Mouse (Mus musculus): ENCODE results near the gene Dhx38.

Dhx38 gene

DNA sequence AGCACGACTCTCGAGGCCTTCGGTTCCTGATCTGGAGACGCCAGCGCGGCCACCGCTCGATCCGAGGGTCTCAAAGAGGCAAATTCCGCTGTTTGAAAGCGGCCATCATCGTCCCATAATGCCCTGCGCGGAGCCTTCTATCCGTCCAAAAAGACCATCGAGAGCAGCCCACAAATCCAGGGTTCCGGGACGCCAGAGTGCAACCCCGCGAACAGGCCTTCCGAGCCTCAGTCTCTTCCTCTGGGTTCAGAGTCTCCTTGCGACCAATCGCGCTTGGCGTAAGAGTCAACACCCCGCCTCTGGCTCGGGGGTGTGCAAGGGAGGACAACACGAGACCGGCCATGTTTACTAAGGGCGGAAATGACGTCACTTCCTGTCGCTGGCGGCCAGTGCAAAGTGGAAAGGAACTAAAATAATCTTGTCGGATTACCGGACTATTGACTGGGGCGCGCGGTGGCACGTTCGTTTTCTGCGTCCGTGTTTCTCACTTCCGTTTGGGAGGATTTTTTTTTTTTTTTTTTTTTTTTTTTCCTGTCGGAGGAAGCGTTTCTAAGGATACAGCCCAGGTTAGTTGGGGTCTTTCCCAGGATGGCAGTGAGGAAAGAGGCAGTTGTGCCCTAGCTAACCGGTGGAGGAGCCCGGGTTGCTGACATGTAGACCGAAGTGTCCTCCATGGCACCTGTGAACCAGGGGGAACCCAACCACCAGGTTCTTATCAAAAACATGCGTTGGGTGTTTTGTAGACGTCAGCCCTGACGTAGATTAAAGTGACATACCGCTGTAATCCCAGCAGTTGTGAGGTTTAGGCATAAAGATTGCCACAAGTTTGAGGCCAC, at the start of gene Dhx38, which contains the start of gene Txnl4b:
TSS of gene Dhx38 (minus strand) at position 364 of the 836 bp plus-strand sequence.
TSS of gene Txnl4b (plus strand) at position 395 of the 836 bp plus-strand sequence.
- DNase-seq (ENCODE audit: low read depth), result peak; percentile 100

DNA sequence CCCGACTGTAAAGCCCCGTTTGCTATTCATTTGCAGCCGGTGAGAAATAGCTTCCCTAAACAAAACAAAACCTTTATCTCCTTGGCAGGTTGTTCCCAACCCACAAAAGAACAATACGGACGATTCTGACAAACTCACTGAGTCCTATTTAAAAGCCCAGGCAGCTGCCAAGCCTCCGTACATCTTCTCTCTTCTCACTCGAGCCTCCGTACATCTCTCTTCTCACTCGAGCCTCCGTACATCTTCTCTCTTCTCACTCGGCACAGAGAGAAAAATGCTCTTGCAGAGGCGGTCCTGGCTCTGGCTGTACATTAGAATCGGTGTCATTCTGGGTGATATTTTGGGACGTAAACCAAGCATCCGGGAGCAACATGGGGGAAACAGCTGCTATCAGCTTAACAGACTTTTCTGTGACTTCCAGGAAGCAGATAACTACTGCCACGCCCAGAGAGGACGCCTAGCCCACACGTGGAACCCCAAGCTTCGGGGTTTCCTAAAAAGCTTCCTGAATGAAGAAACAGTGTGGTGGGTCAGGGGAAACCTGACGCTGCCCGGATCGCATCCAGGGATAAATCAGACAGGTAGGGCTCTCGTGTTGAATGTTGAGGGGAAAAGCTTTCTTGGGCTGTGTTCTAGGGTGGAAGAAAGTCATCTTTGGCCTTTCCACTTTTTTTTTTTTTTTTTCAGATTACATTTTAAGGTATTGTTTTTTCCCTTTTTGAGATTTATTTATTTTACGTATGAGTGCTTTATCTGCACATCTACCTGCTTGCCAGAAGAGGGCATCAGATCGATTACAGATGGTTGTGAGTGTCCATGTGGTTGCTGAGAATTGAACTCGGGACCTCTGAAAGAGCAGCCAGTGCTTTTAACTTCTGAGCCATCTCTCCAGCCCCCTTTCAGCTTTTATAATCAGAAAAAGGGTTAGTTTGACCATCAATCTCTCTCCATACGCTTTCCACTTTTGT, 48.9 kb upstream of the Dhx38 start, which contains the start of gene Pkd1l3:
TSS of gene Pkd1l3 (plus strand) at position 275 of the 968 bp plus-strand sequence.
- DNase-seq (ENCODE audit: low read depth), result peak; percentile 69

DNA sequence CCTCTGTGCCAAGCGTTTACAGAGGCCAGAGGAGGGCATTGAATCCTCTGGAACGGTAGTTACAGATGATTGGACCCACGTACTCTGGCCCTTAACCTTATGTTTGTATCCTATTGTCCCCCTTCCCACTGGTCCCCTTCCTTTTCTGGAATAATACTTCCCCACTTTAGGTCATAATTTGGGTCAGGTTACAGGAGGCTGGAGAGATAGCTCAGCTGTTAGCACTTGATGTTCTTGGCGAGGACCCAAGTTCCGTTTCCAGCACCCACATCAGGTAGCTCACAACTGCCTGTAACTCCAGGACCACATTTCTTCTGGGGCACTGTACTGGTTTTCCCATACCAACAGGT, 43.5 kb upstream of the Dhx38 start:
- no peak for DNase-seq (ENCODE audit: low read depth)

DNA sequence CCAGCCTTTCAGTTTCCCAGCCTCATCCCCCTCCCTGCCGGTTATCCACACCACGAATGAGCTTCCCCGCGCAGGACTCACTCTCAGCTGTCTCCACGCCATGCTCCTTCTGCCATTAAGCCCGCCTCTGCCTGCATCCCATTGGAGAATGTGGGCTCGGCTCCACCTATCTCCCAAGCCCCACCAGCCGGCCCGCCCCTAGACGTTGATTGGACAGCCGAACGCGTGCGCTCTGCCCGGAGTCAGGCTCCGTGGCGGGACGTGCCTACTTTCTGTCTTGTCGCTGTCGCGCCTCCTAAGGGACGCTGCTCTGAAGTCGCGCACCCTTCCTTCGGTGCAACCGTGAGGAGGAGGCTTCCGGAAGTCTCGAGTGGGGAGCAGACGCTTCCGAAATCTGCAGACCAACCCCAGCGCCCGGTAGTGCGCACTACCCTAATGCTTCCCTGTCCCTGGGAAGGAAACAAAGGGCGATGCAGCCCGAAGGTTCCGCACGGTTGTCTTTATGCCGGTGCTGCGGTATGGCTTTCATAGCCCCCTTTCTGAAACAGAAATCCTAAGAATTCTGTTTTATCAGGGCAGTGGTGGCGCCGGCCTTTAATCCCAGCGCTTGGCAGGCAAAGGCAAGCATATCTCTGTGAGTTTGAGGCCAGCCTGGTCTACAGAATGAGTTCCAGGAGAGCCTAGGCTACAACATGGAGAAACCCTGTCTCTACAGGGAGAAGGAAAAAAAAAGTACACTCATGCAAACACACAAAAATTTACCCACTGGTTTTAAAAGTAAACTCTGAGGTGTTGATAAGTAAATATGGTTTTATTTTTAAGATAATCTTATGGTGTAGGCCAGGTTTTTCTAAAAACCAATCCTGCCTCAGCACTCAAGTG, 42.9 kb upstream of the Dhx38 start, which contains the start of gene Dhodh:
TSS of gene Dhodh (minus strand) at position 403 of the 882 bp plus-strand sequence.
- peak; percentile 97 for DNase-seq (ENCODE audit: low read depth)

DNA sequence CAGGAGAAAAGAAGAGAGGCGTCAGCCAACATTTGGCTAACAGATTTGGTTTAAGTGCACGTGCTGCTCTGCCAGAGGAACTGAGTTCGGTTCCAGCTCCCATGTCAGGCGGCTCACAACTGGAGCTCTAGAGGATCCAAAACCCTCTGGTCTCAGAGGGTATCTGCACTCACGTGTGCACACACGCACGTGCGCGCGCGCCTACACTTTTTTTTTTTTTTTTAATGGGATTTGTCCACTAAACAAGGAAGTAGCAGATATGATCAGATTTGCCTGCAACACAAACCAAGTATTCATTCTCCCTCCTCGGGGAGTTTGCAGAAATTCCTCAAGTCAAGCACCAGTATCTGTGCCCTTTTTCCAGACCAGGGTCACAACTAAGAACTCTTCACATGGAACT, 42.0 kb upstream of the Dhx38 start:
- DNase-seq (ENCODE audit: low read depth), result no peak

DNA sequence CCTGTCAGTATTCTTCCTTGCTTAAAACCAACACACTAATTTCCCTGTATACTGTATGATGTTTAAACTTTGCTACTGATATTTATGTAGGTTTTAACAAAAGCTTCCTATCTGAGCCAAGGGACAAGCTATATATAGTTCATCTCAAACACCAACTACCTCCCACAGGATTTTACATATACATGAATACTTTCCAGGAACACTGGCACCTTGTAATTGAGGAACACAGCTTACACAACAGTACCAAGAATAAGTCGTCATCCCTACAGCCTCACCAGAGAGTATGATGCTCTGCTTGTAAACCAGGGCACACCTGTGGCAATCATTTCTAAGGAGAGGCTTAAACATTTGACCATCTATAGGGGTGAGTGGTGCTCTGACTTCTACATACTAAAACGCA, 41.1 kb upstream of the Dhx38 start:
- no peak for DNase-seq (ENCODE audit: low read depth)

DNA sequence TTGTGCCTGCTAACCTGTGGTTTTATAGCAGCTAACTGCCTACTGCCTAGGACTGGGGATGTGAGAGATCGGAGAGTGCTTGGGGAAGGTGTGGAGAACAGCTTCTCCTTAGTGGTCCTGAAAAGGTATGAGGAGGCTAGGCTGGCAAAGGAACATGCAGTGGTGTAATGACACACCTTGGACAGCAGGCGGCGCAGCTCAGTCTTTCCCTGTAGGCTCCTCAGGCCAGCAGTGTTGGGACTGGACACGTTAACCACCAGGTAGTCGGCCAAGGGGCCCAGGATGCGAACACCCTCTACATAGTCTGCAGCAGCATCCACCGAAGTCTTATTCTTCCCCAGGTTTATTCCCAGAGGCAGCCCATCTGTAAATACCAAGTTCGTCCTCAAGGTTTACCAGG, 30.2 kb upstream of the Dhx38 start:
- peak; percentile 80 for DNase-seq (ENCODE audit: low read depth)

DNA sequence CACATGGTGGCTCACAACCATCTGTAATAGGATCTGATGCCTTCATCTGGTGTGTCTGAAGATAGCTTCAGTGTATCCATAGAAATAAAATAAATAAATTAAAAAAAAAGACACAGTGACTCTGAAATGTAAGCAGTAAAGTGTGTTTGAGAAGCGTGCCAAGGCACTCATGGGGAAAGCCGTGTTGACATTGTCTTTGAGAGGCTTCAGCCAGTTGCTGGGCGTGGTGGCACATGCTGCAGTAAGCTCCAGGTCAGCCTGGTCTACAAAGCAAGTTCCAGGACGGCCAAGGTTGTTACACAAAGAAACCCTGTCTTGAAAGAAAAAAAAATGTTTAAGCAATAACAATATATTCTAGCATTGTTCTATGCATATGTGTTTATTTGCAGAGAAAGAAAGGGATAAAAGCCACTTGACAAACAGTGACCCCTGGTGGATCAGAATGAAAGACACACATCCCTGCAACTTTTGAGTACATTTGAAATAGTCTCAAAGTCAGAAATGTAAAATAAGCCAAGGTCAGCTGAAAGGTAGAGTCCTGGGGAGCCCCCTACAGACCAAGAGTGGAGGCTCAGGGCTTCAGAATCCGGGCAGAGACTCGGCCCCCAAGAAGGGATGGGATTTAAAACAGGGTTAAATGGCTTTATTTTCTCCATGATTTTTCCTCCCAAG, 27.6 kb upstream of the Dhx38 start:
- peak; percentile 58 for DNase-seq (ENCODE audit: low read depth)

DNA sequence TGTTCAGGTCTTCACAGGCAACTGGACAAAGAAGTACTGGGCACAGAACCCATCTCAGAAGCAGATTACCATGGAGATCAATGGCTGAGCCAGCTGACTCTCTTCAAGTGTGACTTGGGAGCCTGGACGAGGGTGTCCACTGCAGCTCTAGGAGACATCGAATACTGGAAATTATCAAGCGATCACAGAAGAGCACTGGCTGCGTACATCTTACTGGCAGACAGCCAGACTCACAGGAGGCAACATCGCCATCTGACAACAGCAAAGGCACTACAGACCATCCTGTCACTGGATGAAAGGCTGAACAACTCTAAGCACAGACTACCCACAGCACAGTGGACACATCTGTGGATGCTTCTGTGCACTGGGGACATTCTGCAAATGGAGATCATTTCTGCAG, 26.5 kb upstream of the Dhx38 start:
- no peak for DNase-seq (ENCODE audit: low read depth)

DNA sequence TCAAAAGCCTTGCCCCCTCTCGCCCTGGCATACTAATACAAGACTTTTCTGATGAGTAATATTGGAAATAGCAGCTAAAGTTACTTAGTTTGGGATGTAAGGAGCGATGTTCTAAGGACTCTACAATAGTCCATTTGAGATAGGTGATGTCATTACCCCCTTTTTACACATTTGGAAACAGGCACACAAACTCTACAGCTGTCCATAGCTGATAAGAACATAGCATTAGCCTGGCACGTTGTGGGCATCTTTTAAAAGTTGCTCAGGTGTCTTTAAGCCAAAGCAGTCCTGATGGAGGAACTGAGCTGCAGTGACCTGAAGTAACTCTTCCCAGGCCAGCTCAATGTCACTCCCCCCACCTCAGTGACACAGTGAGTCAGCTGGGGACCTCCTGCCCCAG, 25.7 kb upstream of the Dhx38 start:
- no peak for DNase-seq (ENCODE audit: low read depth)

DNA sequence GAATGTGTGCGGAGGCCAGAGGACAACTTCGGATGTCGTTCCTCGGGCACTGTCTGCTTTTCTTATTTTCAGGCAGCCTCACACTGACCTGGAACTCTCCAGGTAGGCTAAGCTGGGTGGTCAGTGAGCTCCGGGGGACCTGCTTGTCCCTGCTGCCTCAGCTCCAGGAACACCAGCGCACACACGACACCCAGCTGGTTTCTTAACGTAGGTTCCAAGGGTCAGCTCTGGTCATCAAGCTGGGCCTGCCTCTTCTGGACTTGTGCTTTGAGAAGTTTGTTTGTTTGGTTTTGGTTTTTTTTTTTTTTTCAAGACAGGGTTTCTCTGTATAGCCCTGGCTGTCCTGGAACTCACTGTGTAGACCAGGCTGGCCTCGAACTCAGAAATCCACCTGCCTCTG, 25.2 kb upstream of the Dhx38 start:
- no peak for DNase-seq (ENCODE audit: low read depth)

DNA sequence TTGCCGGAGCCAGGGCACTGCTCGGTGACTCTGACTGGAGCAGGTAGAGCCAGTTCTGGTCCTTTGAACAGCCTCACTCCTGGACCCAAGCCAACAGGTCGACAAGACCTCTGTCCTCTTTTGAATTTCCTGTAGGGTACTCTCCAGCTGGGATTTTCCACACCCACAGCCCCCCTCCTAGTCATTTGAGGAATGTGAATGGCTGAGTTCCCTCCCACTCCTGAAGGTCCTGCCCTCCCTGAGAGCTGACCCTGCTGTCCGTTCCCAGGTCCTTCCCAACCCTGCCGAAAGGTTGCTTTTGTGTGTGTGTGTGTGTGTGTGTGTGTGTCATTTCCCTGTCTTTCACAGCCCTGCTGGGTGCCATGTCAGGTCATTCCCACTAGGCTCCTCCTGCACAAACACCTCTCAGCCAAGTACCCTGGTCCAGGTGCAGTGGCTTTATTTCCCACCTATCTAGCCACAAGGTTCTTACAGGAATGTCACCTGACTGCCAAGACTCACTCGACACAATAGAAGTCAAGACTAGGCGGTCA, 21.4 kb upstream of the Dhx38 start:
- DNase-seq (ENCODE audit: low read depth), result no peak

DNA sequence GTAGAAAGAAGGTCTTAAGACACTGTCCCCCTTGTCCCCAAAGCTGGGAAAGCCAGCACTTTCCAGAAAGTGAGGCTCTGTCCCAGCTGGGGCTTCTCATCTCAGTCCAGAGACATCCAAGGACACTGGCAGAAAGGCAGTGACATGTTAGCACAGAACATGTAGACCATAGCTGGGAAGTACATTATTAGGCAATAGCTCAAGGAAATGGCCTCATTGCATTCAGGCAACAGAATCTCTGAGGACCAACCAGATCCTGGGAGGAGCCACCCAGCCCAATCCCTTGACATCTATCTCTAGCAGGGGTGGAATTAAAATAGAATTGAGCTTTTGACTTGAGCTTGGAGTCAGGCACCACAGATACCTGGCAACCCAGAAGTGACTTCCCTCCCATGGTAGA, 20.0 kb upstream of the Dhx38 start:
- DNase-seq (ENCODE audit: low read depth), result no peak

DNA sequence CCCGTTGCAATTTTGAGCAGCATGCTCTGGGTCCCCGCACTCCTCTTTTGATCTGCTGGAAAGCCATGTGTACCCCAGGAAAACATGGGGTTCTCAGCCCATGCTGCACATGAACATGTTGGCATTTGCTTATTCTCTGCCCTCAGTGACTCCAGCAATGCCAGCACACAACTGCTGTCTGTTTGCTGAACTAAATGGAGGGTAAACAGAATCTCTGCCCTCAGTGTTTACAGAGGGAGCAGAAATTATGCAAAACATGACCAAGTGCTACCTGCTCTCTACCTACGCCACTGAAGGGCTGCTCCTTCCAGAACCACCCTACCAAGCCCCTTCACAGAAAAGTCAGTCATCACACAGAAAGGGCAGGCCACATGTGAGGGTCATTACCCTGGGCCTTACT, 19.2 kb upstream of the Dhx38 start:
- no peak for DNase-seq (ENCODE audit: low read depth)

DNA sequence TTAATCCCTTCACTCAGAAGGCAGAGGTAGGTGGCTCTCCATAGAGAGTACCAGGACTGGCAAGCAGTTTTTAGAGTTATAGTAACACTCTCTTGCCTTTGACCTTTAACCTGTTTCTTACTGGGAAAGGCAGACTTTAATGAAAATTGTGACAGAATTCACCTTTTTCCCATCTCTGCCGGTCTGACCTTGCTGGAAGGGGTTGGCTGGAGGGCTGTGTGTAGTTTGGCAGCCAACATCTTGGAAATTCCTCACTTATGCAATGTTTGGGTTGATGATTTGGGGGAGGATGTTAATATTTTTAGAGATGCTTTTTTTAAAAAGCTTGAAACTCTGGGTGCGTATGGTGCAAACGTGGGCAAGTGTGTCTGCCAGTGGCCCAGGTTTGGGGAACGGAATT, 18.6 kb upstream of the Dhx38 start:
- no peak for DNase-seq (ENCODE audit: low read depth)

DNA sequence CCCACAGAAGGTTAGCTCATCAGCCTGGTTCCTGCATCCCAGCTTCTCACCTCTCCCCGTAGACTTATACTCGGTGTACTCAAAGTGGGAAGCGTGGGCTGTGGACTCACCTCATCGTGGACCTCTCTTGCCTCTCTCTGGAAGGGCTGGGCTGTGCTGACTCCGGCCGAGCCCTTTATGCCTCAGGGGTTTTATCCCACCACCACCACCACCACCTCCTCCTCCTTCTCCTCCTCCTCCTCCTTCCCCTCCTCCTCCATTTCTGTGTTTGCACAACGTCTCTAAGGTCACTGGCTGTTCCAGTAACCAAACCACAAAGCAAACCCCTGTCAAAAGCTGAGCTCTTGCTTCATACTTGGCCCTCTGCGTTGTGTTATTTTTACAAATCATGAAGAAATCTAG, 13.2 kb upstream of the Dhx38 start, which contains the start of gene Hp:
TSS of gene Hp (minus strand) at position 273 of the 402 bp plus-strand sequence.
- DNase-seq (ENCODE audit: low read depth), result no peak

DNA sequence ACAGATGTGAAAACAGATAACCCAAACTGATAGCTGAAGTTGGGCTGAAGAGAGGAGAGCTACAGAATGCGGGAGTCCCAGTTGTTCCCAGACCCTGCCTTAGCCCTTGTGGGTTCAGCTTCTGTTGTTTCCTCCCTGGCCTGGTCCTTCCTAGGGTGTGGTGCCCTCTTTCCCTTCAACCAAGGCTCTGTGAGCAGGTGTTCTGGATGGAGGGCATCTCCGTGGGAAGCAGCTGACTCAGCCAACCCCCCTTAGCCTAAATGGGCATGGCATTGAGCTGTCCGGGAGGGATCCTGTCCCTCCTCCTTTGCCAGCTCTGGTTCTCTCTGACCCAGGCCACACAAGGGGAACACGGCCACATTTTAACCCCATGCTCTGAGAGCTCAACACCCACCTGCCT, 10.7 kb upstream of the Dhx38 start:
- no peak for DNase-seq (ENCODE audit: low read depth)

DNA sequence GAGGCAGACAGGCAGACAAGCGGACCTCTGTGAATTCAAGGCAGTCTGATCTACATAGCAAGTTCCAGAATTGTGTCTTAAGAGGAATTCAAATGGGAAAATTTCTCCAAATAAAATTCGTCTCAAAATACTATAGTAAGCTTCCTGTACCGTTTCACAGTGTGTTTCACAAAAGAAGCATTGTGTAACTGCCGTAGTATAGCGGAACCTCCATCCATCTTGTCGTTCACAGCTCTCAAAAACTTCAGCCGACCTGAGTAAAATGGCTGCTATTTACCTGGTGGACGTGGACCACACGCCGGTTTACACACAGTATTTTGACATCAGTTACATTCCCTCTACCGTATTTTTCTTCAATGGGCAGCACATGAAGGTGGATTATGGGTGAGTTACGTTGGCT, 5.5 kb upstream of the Dhx38 start:
- DNase-seq (ENCODE audit: low read depth), result no peak

DNA sequence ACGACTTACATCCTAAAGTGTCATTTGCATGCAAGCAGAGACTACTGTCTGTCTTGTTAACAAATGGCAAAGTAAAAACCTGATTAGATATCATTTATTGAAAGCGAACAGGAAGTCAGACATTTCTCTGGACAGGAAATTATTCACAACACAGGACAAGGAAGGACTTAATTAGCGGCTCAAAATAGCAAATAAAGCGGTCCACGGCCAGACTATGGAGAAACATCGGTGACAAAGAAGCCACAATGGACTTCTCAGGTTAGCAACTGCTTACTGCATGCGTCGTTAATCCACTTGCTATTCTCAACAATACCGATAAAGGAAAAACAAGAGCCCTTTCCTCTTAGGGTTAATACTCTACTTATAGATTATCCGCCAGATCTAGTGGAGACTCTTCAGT, 895 bp downstream of the Dhx38 start:
- DNase-seq (ENCODE audit: low read depth), result no peak

DNA sequence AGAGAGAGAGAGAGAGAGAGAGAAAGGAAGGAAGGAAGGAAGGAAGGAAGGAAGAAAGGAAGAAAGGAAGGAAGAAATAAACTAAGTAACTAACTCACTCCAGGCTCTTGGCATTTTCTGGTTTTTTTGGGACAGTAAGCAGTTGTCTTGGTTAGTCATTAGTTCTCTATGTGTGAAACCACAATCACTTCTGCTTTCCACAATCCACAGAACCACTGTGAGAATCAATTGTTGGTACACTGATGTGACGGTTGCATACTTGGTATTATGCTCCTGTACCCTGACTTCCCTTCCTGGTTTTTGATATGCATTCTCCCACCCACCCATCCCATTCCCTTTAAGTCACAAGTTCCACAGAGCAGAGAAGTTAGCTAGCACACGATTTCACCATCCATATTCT, 1.8 kb downstream of the Dhx38 start:
- peak; percentile 26 for DNase-seq (ENCODE audit: low read depth)

DNA sequence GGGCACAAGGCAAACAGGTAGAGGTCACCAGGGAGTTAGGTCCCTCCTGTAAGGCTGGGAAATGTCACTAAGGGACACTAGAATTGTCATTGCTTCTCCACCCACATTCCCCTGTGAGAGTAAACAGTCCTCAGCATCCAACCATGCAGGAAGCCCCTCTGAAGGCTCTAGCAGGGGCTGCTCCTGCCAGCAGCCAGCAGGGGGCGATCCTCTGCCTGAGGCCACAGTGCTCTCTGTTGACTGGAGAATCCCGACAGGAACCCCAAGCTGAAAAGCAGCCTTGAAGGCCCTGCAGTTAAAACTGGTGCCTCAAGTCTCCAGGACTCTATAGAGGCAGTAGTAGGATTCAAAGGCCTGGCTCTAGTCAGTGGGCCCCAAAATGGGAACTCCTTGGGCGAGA, 14.0 kb downstream of the Dhx38 start:
- peak; percentile 21 for DNase-seq (ENCODE audit: low read depth)

Data from induced T-regulatory cell, adult 2 months (primary cell).